Mouse (Mus musculus): ENCODE results near the gene Kremen2.

The Kremen2 gene

DNA sequence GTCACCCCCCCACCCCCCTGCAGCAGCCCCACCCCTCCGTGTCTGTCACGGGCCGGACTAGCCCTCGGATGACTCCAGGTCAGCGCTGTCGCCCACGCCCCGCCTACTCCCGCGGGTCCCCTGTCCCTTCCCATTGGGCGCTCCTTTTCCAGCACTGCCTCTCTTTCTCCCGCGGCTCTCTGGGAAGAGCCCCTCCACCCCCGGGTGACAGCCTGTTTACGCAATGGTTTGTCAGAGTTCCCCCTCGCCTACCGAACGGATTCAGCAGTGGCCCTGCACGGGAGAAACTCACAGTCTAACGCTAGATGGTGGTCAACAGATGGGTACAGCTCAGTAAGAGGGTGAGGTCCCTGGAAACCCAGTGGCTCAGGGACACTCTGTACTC lies 18.9 kb downstream of the Kremen2 start:
- DNase-seq = peak; percentile 86

- DNase-seq = peak; percentile 95
These were observed 19.5 kb downstream of the Kremen2 start, which contains the start of gene Pkmyt1 for GRCm38 (mm10) chr17:23725999-23726757. TSS of gene Pkmyt1 (plus strand) at chr17:23726336.

DNA sequence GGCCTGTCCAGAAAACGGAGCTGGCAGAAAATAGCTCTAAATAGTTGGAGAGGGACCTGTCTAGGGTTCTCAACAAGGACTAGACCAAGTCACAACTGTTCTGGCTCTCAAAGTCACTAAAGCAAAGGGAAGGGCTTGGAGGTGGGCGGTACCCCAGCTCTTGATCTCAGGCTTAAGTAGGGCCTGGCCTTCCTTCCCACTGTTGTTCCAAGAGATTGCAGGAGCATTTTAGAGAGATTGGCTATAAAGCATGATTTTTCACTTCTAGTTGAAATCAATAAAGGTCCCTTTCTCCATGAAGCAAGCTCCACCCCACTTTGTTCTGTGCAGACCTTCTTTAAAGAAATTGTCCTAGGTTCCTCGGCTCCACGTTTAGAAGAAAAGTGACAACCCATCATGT lies 20.2 kb downstream of the Kremen2 start:
- DNase-seq = no peak

- no peak for DNase-seq
These were observed 23.1 kb downstream of the Kremen2 start, which contains the start of gene 1520401A03Rik for GRCm38 (mm10) chr17:23722376-23723125. TSS of gene 1520401A03Rik (minus strand) at chr17:23722783.

DNA sequence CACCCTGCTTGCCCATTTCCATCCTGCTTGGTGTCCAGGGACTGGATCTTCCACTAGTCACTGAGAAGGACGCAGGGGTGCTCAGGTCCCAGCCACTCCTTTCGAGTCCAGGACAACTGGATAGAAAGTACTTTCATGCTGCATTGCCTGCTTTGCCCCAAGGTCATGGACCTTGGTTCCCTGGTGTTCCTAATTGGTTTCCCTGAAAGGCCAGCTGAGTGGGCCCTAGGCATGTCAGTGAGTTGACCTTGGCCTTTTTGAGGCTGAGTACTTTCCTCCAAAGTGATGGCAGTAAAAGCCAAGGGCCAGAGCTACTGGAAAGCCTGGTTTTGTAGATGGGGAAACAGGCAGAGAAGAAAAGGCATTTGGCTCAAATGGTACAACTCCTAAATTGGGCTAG lies 23.7 kb downstream of the Kremen2 start:
- no peak for DNase-seq

DNA sequence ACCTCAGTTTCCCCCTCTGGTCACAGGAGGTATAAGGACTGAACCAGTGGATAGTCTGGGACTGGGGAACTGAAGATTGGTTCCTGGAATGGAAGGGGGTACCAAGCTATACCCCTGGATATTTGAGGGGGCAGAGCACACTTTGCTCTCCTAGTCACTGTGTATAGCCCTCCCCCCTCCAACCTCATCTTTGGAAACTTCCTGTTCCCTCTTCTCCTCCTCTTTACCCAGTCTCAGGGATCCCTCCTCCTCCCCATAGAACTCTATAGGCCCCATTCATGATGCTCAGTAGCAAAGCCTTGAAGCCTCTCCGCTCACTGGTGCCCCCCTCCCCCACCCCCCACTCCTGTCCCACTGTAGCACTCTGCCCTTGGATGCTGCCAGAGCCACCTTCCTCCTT lies 26.2 kb downstream of the Kremen2 start:
- DNase-seq = no peak

- DNase-seq = no peak
These were observed 28.6 kb downstream of the Kremen2 start for GRCm38 (mm10) chr17:23717003-23717402.

DNA sequence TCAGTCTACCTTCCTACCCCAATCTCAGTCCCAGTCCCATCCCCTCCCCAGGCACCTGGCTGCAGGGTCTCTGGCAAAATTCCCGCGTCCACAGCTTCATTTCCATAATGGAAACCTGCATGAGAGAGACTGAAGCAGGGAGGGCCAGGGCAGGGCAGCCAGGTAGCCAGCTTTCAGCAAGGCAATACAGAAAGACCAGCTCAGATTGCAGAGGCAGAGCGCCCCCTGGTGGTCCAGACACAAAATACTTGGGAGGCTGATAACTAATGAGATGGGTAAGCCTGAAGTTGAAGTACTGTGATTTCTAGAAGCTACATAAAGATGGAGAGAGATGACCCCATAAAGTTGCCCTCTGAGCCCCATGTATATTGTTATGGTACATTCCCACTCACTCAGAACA lies 39.4 kb downstream of the Kremen2 start:
- DNase-seq = peak; percentile 72

DNA sequence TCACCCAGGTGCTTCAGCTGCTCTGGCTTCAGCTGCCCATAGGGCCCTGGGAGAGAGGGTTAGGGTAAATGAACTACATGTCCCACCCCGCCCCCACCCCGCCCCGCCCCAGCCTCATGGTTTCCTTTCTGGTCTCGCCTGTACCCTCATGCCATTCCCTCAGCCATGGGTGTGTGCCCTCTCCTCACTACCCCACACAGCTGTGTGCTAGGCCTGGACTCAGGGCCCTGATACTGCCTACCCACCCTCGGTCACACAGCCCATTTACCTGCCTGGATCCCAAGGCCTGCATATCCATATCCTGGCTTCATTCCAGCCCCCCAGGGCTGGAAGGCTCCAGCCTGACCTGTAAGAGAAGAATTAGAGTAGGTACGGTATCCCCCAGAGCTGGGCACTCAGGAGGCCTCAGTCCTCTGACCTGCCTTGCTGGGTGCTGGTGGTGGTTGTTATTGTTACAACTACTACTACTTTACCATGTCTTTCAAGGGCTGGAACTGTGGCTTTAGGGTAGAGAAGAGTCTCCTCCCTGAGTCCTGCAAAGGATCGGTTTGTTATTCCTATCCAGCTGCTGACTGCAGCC lies 40.0 kb downstream of the Kremen2 start:
- DNase-seq = no peak

DNA sequence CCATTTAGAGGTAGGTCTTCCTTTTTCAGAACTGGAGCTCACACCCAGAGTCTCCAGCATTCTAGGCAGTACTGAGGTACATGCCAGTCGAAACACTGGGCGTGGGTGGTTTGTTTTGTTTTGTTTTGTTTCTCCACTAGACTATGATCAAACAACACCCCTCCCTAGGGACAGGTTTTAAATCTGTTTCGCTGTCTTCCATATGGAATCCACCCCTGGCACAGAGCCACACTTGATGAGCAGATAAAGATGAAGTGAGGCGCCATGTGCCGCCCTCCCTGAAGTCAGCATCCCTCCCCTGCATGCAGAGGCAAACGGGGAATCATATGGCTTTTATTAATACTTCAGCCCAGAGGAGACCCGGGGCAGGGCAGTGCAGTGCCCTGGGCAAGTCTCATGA lies 40.9 kb downstream of the Kremen2 start:
- DNase-seq = no peak

DNA sequence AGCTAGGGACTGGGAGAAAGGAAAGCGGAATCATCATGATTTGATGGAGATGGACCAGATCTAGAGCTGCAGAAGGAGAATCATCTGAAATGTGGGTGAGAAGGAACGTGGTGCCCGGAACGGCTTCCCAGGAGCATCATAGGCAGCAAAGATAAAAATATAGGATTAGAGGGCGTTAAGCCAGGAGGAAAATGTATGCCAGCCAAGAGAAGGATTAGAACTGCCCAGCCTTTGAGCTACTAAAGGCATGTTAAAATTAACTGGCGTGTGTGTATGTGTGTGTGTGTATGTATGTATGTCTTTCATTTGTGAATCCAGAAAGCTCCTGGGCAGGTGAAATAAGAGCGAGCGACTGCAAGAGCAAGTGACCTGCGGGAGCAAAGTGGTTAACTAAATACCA lies 42.3 kb downstream of the Kremen2 start:
- no peak for DNase-seq

GRCm38 (mm10) chr17:23700079-23700478 lies 45.6 kb downstream of the Kremen2 start:
- peak; percentile 96 for DNase-seq

GRCm38 (mm10) chr17:23699131-23700077 lies 46.2 kb downstream of the Kremen2 start:
- DNase-seq = peak; percentile 64

GRCm38 (mm10) chr17:23695801-23696200 lies 49.8 kb downstream of the Kremen2 start:
- DNase-seq = no peak

DNA sequence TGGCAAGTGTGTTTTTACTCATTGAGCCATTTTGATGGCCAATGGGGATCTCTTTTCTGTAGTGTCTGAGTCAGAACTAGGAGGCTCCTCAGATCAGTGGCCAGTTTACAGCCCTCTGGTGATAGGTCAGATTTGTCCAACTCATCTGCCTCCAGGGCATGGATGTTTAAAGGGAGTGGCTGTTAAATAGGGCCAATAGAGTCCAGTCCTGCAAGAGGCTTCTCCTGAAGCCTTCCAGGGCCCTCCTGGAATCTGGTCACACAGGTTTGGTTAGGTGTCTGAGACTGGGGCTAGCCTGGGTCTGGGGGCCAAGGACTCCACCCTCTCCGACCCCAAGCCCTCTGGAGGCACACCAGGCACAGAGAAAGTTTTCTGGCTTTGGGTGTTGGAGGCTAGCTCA lies 51.1 kb downstream of the Kremen2 start:
- DNase-seq = no peak

Measured in cerebellum, adult 11-12 months (tissue).